Mouse (Mus musculus): ENCODE data around the gene Ttc28. TPM values are rescaled to one million over a fixed set of nuclear protein-coding genes. Genes with fewer than 3 reads are reported as not detected.

Gene Ttc28
- polyA plus RNA-seq, 1 experiment: 6.8 TPM

GRCm38 (mm10) chr5:111139622-111140021 lies 260.0 kb downstream of the Ttc28 start:
- no peak overlapping the region for H3K4me3 ChIP-seq (ENCODE audit: extremely low read depth, insufficient read depth, insufficient read length)
- TF ChIP-seq POLR2A (IDR thresholded peaks at IDR 0.05; ENCODE audit: low read depth, low read length) (no peak), CTCF (IDR thresholded peaks at IDR 0.05; ENCODE audit: extremely low read depth, insufficient read depth, insufficient read length, insufficient replicate concordance) (no peak)
- H3K27ac ChIP-seq (ENCODE audit: insufficient read depth, low read length): no peak overlapping the region
- no peaks in the 10 kb centered on the region for H3K27me3 ChIP-seq (ENCODE audit: control insufficient read depth, insufficient read depth, low read length)
- no peaks in the 10 kb centered on the region for H3K36me3 ChIP-seq (ENCODE audit: control insufficient read depth, insufficient read depth, low read length)
- WGBS: 54% methylated on average over 14 of the region's 14 CpGs
- DNase-seq (ENCODE audit: low read depth in 1 of 2, low spot score in 2 of 2): no peak
- peaks cover 17% of the 10 kb centered on the region; the same call in 1 of the 2 replicates for H3K4me1 ChIP-seq (ENCODE audit: control insufficient read depth, insufficient read depth, insufficient read length)

GRCm38 (mm10) chr5:111141139-111141885 lies 261.7 kb downstream of the Ttc28 start:
- 38% methylated on average over 20 of the region's 20 CpGs for WGBS
- 0 out of 2 replicates have a peak overlapping the region, but pooled peaks have one; percentile 13 for H3K27ac ChIP-seq (ENCODE audit: insufficient read depth, low read length)
- H3K4me3 ChIP-seq (ENCODE audit: extremely low read depth, insufficient read depth, insufficient read length): no peak overlapping the region; the same call in 1 of the 2 replicates
- H3K4me1 ChIP-seq (ENCODE audit: control insufficient read depth, insufficient read depth, insufficient read length): peaks cover 17% of the 10 kb centered on the region; the same call in 1 of the 2 replicates
- peak in 1 of 2 experiments; percentile 26 for DNase-seq (ENCODE audit: low read depth in 1 of 2, low spot score in 2 of 2)
- H3K27me3 ChIP-seq (ENCODE audit: control insufficient read depth, insufficient read depth, low read length): no peaks in the 10 kb centered on the region
- no peaks in the 10 kb centered on the region for H3K36me3 ChIP-seq (ENCODE audit: control insufficient read depth, insufficient read depth, low read length)
- TF ChIP-seq CTCF (IDR thresholded peaks at IDR 0.05; ENCODE audit: extremely low read depth, insufficient read depth, insufficient read length, insufficient replicate concordance): no peak
- no peak for TF ChIP-seq POLR2A (IDR thresholded peaks at IDR 0.05; ENCODE audit: low read depth, low read length)

DNA sequence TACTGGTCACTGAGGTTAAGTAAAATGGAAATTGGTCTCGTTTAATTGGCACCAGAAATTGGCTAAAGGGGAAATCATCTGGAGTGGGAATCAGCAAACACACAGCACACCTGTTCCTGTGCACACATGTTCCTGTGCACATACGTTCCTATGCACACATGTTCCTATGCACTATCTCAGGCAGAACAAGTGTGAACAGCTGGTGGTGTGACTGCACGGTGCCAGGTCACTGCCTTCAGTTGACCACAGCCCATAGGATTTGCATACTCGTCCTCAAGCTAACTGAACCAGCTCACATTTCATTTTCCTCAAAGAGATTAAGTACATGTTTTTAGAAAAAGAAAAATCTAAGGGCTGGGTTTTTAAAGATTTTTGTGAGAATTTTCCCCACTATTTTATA lies 263.2 kb downstream of the Ttc28 start:
- H3K36me3 ChIP-seq (ENCODE audit: control insufficient read depth, insufficient read depth, low read length): no peaks in the 10 kb centered on the region

DNA sequence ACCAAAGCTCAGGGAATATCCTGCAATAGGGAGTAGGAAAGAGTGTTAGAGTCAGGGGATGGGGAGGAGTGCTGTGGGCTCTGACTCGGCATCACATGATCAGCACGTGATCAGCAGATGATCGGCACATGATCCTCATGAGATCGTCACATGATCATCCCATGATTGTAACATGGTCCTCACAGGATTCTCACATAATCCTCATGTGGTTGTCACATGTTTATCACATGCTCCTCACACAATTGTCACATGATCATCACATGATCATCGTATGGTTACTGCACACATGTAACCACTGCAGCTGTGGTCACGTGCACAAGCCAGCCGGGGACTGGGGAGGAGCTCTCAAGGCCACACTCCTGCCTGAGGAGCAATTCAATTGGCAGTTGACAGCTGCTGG lies 264.8 kb downstream of the Ttc28 start:
- H3K4me3 ChIP-seq (ENCODE audit: extremely low read depth, insufficient read depth, insufficient read length): no peak overlapping the region
- no peak for TF ChIP-seq CTCF (IDR thresholded peaks at IDR 0.05; ENCODE audit: extremely low read depth, insufficient read depth, insufficient read length, insufficient replicate concordance)
- TF ChIP-seq POLR2A (IDR thresholded peaks at IDR 0.05; ENCODE audit: low read depth, low read length): no peak
- H3K27ac ChIP-seq (ENCODE audit: insufficient read depth, low read length): no peak overlapping the region
- WGBS: 90% methylated on average over 7 of the region's 7 CpGs
- H3K27me3 ChIP-seq (ENCODE audit: control insufficient read depth, insufficient read depth, low read length): no peaks in the 10 kb centered on the region
- peaks cover 17% of the 10 kb centered on the region; the same call in 1 of the 2 replicates for H3K4me1 ChIP-seq (ENCODE audit: control insufficient read depth, insufficient read depth, insufficient read length)
- no peak for DNase-seq (ENCODE audit: low read depth in 1 of 2, low spot score in 2 of 2)
- no peaks in the 10 kb centered on the region for H3K36me3 ChIP-seq (ENCODE audit: control insufficient read depth, insufficient read depth, low read length)

More for the DNA sequence above, 263.2 kb downstream of the Ttc28 start:
- Histone ChIP-seq H3K27ac (ENCODE audit: insufficient read depth, low read length) (no peak overlapping the region), H3K27me3 (ENCODE audit: control insufficient read depth, insufficient read depth, low read length) (no peaks in the 10 kb centered on the region), H3K4me3 (ENCODE audit: extremely low read depth, insufficient read depth, insufficient read length) (no peak overlapping the region), H3K4me1 (ENCODE audit: control insufficient read depth, insufficient read depth, insufficient read length) (peaks cover 17% of the 10 kb centered on the region; the same call in 1 of the 2 replicates)
- peak; percentile 42 to 50 for DNase-seq (ENCODE audit: low read depth in 1 of 2, low spot score in 2 of 2)
- TF ChIP-seq POLR2A (IDR thresholded peaks at IDR 0.05; ENCODE audit: low read depth, low read length) (no peak), CTCF (IDR thresholded peaks at IDR 0.05; ENCODE audit: extremely low read depth, insufficient read depth, insufficient read length, insufficient replicate concordance) (no peak)
- 39% methylated on average over 4 of the region's 4 CpGs for WGBS

- TF ChIP-seq POLR2A (IDR thresholded peaks at IDR 0.05; ENCODE audit: low read depth, low read length): no peak
- DNase-seq (ENCODE audit: low read depth in 1 of 2, low spot score in 2 of 2): no peak
- no peaks in the 10 kb centered on the region for H3K36me3 ChIP-seq (ENCODE audit: control insufficient read depth, insufficient read depth, low read length)
- H3K4me3 ChIP-seq (ENCODE audit: extremely low read depth, insufficient read depth, insufficient read length): no peak overlapping the region
- H3K27ac ChIP-seq (ENCODE audit: insufficient read depth, low read length): no peak overlapping the region
- 84% methylated on average over 14 of the region's 14 CpGs for WGBS
- no peaks in the 10 kb centered on the region for H3K27me3 ChIP-seq (ENCODE audit: control insufficient read depth, insufficient read depth, low read length)
- no peaks in the 10 kb centered on the region; the same call in 1 of the 2 replicates for H3K4me1 ChIP-seq (ENCODE audit: control insufficient read depth, insufficient read depth, insufficient read length)
These were observed 271.0 kb downstream of the Ttc28 start for GRCm38 (mm10) chr5:111150581-111150980.

- Histone ChIP-seq H3K27me3 (ENCODE audit: control insufficient read depth, insufficient read depth, low read length) (no peaks in the 10 kb centered on the region), H3K36me3 (ENCODE audit: control insufficient read depth, insufficient read depth, low read length) (no peaks in the 10 kb centered on the region), H3K4me3 (ENCODE audit: extremely low read depth, insufficient read depth, insufficient read length) (no peak overlapping the region), H3K4me1 (ENCODE audit: control insufficient read depth, insufficient read depth, insufficient read length) (no peaks in the 10 kb centered on the region; the same call in 1 of the 2 replicates), H3K27ac (ENCODE audit: insufficient read depth, low read length) (no peak overlapping the region)
- TF ChIP-seq CTCF (IDR thresholded peaks at IDR 0.05; ENCODE audit: extremely low read depth, insufficient read depth, insufficient read length, insufficient replicate concordance): no peak
- no peak for TF ChIP-seq POLR2A (IDR thresholded peaks at IDR 0.05; ENCODE audit: low read depth, low read length)
- no peak for DNase-seq (ENCODE audit: low read depth in 1 of 2, low spot score in 2 of 2)
- 67% methylated on average over 19 of the region's 19 CpGs for WGBS
These were observed 272.5 kb downstream of the Ttc28 start for GRCm38 (mm10) chr5:111151882-111152759.

Data from spleen, adult 2 months (tissue).